8 mouse cellular contexts compared by ENCODE assay signal in genomic region chr10:80929299-80930226, GRCm38 (mm10). TPM values are rescaled to one million over a fixed set of nuclear protein-coding genes. Genes with fewer than 3 reads are reported as not detected.
DNase-seq lines count a peak whose midpoint lies in the region; ATAC-seq and TF ChIP-seq lines count a peak whose summit lies in the region.

Gadd45b (plus strand) TSS chr10:80930073.

- H3K4me1 ChIP-seq in cerebellum, adult 2 months (ENCODE audit: control insufficient read depth, insufficient read depth, low read length): peaks cover 20% of the 10 kb centered on the region; the same call in 1 of the 2 replicates
- peaks cover 29% of the 10 kb centered on the region for H3K4me1 ChIP-seq in hindbrain, embryonic 11.5 days (replicated peaks; ENCODE audit: control insufficient read depth, insufficient read depth, low read length)

- peak; percentile 91 for DNase-seq in MEL-GATA-1-ER (ENCODE audit: extremely low read depth, low read depth)
- DNase-seq in cerebellum, adult 2 months: peak; percentile 98 to 100
- DNase-seq in forelimb bud, embryonic 11.5 days (ENCODE audit: low read depth, low spot score): peak; percentile 99
- peak; percentile 99 for DNase-seq in hindbrain, embryonic 11.5 days (ENCODE audit: low spot score)
- peak; percentile 98 to 99 for DNase-seq in layer of hippocampus, postnatal 10 days (ENCODE audit: low spot score in 2 of 2)
- peak; percentile 99 for DNase-seq in lung, postnatal 10 days
- DNase-seq in ovary, postnatal 36 days (ENCODE audit: low spot score): peak; percentile 99
- DNase-seq in thymus, postnatal 25 days: peak; percentile 99

- peak; percentile 100 for TF ChIP-seq POLR2A in cerebellum, adult 2 months (IDR thresholded peaks at IDR 0.05; ENCODE audit: borderline replicate concordance, insufficient read depth, low read length)

- peak within 1 kb of the TSS; percentile 90 for H3K27ac ChIP-seq in cerebellum, adult 2 months (ENCODE audit: insufficient read depth, low read length)
- H3K27ac ChIP-seq in hindbrain, embryonic 11.5 days (ENCODE audit: low read depth, low read length): 0 out of 2 replicates have a peak within 1 kb of the TSS, but pooled peaks have one; percentile 4

- under 1% methylated on average over 56 of the region's 56 CpGs for WGBS in cerebellum, adult 2 months
- WGBS in hindbrain, embryonic 11.5 days: under 1% methylated on average over 56 of the region's 56 CpGs

- H3K36me3 ChIP-seq in hindbrain, embryonic 11.5 days (ENCODE audit: control insufficient read depth, insufficient read depth, low read length): no peaks in the 10 kb centered on the region

- peak; percentile 87 for ATAC-seq in hindbrain, embryonic 11.5 days (ENCODE audit: low FRiP score)

- H3K9me3 ChIP-seq in hindbrain, embryonic 11.5 days (ENCODE audit: control insufficient read depth, low read length): no peaks in the 10 kb centered on the region

- peak within 1 kb of the TSS; percentile 63 for H3K9ac ChIP-seq in hindbrain, embryonic 11.5 days (ENCODE audit: low read depth, low read length)

- H3K4me2 ChIP-seq in hindbrain, embryonic 11.5 days (replicated peaks; ENCODE audit: low read depth, low read length): peak within 1 kb of the TSS; percentile 86

- H3K27me3 ChIP-seq in cerebellum, adult 2 months (ENCODE audit: control insufficient read depth, insufficient read depth, low read length): no peaks in the 10 kb centered on the region
- H3K27me3 ChIP-seq in hindbrain, embryonic 11.5 days (ENCODE audit: control insufficient read depth, insufficient read depth, low read length): peaks cover 45% of the 10 kb centered on the region

- TF ChIP-seq CTCF in cerebellum, adult 2 months (IDR thresholded peaks at IDR 0.05; ENCODE audit: borderline replicate concordance, insufficient read depth, low read depth, low read length): no peak

- H3K4me3 ChIP-seq in cerebellum, adult 2 months (replicated peaks; ENCODE audit: insufficient read depth, low read depth, low read length): peak within 1 kb of the TSS; percentile 96
- peak within 1 kb of the TSS; percentile 45 for H3K4me3 ChIP-seq in hindbrain, embryonic 11.5 days (ENCODE audit: low read depth, low read length)

RNA-seq across cellular contexts. Expression of gene Gadd45b, which starts in this region (rescaled TPM):
- polyA plus RNA-seq in cerebellum, adult 2 months (2012; rRNA removed): 30.6 and 33.3 TPM in 2 replicates
- 13.8 and 14.6 TPM in 2 replicates for polyA plus RNA-seq in hindbrain, embryonic 11.5 days (2014; fragmentation: Nextera tagmentation; extraction: Ambion mirVana)
- 10 to 100 TPM; 12.1 to 14.4 TPM for total RNA-seq in layer of hippocampus, postnatal 10 days (2021)

Comparison
In these comparisons a context has a peak if more than half of its experiments do, and no peak if none do; other contexts are left out.
1. Peak in every context shown above with its lines: DNase-seq, ATAC-seq, H3K4me3 ChIP-seq and H3K27ac ChIP-seq.